Mouse (Mus musculus) CH12F3 (cell line): Measurements from ENCODE around the gene Sde2.
"Not testable (repeated sequence)": the region's sequence is repeated elsewhere in the genome, so short reads cannot be mapped to it uniquely, and the experiment has no call there.

ENCODE experiments used
- in situ Hi-C: fragments of 300-500 bp; cut with MboI; formaldehyde crosslinking; loops from 2 replicates; pipeline ENCODE4 v1.14.3; 2020; ENCODE audit warnings: low sequenced_read_pairs

Gene Sde2

DNA sequence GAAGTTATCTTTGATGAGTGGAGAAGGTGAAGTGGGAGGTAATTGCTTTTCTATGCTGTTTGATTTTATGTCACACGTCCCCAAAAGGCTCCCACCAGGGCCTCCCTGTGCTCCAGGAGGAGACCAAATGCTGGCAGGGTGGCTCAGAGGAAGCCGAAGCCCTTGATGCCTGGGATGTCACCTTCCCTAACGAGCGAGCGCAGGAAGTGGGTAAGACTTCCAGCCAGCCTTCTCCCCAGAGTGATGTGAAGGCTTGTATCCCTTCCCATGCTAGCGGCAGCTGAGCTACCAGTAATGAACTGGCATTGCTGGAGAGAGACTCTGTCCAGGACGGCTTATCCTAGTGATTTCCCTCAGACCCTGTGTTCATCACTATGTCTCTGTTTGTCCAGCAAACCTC lies 32.8 kb downstream of the Sde2 start:
- in situ Hi-C loops = no loop called here

DNA sequence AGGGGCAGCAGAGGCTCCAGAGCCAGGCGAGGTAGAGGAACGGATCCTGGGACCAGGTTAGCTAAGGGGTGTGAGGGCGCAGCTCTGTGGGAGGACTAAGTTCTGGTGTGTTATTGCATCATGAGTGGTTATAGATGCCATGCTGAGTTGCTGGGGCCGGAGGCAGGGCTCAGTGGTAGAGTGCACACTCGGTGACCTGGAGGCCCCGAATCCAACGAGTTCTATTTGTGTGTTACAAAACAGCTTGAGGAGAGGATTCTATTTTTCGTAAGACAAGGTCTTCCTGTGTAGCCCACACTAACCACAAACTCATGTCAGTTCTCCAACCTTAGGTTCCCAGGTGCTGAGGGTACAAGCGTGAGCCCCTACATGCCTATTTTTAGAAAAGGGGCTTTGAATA lies 33.6 kb downstream of the Sde2 start:
- in situ Hi-C loops = no loop called here

DNA sequence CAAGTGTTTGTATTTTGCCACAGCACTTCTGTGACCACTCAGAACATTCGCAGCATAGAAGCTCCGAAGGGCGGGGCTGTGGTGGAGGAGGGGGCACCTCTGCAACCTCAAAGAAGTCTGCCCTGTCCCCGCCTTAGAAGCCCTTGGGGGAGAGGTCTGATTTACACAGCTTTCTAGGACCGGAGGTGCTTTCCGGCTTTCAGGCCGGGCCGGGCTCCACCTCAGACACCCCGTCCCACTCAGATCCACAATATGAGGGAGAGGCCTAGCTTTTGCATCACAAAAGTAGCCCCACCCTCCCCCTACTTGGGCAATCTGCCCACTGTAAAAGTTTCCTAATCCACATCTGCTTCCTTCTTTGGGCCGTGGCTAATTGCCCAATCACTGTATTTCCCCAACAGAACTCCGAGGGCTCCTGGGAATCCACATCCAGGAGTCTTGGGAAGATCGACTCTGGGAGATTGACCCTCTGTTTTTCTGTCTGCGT lies 37.7 kb downstream of the Sde2 start:
- in situ Hi-C loops = no loop called here

DNA sequence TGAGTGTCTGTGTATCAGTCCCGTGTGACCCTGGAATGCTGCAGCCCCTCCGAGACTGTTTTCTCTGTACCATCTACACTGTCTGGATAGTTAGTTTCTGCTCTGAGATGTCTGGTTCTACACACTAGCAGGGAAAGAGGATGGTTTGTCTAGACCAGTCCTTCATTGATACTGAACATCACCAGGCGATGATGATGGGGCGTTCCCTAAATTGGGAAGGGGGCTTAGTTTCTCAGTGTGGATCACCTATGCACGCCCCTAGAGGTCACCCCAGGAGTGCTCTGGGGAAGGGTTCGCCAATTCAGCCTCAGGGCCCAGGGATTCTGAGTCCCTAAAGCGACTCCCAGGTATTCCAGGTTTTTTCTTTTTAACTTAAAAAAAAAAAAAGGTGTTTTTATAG lies 38.2 kb downstream of the Sde2 start:
- in situ Hi-C loops = no loop called here

DNA sequence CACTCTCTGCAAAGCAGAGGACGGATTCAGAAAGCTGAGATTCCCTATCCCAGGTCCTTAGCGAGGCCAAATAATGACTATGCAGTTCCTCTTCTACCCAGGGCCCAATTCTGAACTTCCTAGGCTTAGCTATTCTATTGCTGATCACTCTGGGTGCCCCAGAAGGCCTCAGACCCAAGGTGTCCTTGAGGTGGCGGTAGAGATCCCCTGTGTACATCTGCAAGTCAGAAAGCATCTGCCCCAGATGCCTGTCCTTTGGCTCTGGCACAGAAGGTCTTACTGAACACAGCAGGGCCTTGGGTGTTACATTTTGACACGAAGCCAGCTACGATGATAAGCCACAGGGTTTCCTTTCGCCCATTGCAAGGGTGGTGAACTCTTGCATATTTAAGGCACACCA lies 38.9 kb downstream of the Sde2 start:
- in situ Hi-C loops = no loop called here

DNA sequence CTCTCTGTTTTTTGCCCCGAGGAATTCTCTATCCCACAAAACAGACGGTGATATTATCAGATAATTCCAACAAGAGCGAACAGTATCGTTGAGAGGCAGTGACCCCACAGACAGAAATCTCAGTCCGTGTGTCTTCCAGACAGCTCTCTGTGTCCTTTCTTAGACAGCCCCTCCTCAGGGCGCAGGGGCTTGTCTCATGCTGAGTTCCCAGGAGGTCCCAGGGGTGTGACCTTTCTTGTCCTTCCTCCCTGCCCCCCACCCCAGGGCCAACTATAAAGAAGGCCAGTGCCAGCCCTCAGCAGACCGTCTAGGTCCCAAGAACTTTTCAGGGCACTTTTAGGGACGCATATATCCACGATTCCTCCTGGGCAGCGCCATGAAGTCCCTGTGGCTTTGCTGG lies 41.9 kb downstream of the Sde2 start, which contains the start of gene Lefty2:
Lefty2 (plus strand) TSS at position 301 of the 400 bp plus-strand sequence.
- in situ Hi-C loops = no loop called here

DNA sequence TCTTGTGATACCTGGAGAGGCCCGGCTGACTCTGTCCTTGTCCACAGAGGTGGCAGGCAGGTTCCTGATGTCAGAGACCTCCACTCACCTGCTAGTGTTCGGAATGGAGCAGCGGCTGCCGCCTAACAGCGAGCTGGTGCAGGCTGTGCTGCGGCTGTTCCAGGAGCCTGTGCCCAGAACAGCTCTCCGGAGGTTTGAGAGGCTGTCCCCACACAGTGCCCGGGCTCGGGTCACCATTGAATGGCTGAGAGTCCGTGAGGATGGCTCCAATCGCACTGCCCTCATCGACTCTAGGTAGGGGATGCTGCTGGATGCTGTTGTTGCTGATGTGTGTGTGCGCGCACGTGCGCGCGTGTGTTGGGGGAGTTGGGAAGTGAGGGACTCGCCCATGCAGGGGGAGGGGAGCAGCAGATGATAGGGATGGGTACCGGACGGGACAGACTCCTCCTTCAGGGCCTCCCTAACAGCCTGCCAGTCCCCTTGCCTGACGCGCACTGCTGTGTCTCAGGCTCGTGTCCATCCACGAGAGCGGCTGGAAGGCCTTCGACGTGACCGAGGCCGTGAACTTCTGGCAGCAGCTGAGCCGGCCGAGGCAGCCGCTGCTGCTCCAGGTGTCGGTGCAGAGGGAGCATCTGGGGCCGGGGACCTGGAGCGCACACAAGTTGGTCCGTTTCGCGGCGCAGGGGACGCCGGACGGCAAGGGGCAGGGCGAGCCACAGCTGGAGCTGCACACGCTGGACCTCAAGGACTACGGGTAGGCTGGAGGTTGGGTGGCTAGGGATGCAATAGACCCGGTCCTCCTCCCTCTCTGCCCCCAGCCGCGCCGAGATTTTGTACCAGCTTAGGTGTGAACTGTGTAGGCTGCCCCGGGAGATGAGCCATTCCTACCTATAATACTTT lies 43.4 kb downstream of the Sde2 start:
- in situ Hi-C loops = not testable (repeated sequence)

DNA sequence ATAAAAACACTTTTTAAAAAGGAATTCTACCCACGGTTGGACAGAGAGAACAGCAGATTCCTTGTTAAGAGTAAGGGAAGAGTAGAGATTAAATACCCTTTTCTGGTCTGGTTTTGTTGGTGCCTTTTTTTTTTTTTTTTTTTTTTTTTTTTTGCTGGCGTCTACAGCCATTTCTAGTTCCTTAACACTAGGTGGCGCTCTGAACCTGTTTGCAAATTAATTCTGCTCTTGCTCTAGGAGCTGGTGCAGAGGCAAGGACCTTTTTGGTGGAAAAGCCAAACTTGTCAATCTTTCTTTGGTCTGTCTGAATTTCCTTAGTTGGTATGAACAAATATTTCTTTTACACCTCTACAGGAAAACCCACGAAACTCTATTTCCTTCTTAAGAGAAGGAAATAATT lies 50.2 kb downstream of the Sde2 start:
- in situ Hi-C loops = loop anchor here (5.0 kb wide), 1 partner anchor 71 kb away; no protein-coding TSS in a partner anchor

DNA sequence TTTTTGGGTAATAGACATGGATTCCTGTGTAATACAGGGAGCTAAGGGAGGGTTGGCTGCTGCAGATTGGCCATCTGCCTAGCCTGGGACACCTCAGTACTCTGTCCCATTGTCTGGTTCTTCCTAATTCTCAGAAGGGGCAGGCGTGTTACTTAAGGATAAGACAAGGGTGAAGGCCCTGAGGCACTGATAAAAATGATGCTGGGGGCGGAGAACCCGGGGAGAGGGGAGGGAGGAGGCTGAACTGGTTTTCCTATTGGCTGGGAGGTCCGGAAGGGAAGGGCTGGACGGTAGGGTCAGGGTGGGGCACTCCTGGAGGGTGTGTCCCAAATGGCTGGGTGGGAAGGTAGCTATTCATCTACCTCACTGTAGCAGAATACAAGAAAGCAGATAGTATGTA lies 52.0 kb downstream of the Sde2 start:
- in situ Hi-C loops = loop anchor here (5.0 kb wide), 1 partner anchor 69 kb away; no protein-coding TSS in a partner anchor

DNA sequence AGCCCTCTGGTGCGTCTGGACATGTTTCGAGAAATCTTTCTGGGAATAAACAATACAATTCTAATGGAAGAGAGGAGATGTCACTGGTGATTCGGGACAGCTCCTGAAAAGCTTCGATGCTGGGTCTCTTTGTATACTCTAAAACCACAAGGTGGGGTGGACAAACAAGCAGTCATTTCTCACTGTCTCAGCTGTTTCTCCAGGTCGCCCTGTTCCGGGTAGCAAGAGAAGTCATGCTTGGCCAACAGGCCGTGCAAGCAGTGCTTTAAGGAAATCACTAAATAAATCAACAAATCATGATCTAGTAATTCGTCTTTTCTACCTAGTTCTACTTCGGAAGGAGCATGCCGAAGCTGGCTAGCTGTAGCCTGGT lies 52.7 kb downstream of the Sde2 start:
- in situ Hi-C loops = loop anchor here (5.0 kb wide), 1 partner anchor 69 kb away; no protein-coding TSS in a partner anchor

DNA sequence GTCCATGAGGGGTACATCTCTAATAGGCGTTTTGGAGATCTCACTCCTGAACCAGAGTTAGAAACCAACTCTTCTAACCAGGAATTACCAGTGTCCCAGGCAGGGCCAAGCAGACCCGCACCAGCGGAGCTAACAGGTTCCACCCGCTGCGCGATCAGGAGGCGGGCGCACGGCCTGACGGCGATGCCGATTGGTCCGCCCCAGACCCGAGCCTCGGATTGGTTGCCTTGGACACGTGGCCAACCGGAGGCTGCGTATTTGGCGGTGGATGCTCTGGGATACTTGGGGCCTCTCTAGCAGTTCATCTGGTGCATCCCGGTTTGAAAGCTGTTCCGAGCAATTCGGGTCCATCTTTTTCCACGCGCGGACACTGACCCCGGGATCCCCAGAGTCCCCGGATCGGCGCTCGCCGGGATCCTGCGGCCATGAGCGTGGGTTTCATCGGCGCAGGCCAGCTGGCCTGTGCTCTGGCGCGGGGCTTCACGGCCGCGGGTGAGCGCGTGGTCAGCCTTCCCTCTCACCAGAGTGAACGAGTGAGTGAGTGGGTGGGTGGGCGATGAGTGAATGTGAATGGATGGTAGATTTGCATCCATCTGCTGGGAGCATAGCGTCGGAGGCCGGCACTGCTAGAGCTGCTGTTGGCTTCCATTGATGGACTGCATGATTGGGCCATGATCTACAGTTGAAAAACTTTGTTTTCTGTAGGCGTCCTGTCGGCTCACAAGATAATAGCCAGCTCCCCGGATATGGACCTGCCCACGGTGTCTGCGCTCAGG lies 53.3 kb downstream of the Sde2 start, which contains the start of gene Pycr2:
Pycr2 (plus strand) TSS at position 255 of the 776 bp plus-strand sequence.
- in situ Hi-C loops = loop anchor here (5.0 kb wide), 1 partner anchor 68 kb away; no protein-coding TSS in a partner anchor

DNA sequence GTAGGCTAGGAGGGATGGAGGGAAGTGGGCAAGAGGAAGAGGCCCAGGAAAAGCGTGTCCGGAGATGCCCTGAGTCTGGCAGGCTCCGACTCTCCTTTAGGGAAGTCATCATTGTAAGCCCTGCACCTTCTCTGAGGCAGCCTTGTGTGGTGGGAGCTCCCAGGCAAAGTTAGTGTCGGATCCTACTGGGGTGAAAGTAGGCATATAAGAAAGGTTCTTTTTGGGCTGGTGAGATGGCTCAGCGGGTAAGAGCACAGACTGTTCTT lies 53.8 kb downstream of the Sde2 start:
- in situ Hi-C loops = loop anchor here (5.0 kb wide), 1 partner anchor 68 kb away; no protein-coding TSS in a partner anchor

DNA sequence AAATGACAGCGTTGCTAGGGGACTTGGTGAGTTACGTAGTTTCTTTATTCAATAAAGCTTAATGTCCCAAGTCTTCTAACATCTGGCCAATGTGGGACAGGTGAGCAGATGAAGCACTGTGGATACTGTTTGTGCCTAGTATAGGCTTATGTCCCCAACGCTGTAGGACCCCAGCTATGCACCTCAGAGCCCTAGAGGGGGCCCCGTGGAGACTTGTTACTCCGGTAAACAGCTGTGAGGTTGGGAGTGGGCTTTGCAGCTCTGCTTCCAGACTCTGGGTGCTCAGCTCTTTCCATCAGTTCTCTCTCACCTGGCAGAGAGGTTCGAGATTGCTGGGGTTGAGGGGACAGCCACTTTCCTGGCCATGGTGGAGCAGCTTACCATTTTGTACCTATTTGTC lies 54.4 kb downstream of the Sde2 start:
- in situ Hi-C loops = no loop called here

DNA sequence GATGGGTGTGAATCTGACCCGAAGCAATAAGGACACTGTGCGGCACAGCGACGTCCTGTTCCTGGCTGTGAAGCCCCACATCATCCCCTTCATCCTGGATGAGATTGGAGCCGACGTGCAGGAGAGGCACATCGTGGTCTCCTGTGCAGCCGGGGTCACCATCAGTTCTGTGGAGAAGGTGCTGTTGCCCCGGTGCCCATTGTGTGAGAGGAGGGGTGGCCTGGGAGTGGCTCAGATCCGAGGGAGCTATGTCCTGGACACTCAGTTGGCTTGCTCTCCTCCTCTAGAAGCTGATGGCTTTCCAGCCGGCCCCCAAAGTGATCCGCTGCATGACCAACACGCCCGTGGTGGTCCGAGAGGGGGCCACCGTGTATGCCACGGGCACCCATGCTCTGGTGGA lies 54.9 kb downstream of the Sde2 start:
- in situ Hi-C loops = no loop called here

DNA sequence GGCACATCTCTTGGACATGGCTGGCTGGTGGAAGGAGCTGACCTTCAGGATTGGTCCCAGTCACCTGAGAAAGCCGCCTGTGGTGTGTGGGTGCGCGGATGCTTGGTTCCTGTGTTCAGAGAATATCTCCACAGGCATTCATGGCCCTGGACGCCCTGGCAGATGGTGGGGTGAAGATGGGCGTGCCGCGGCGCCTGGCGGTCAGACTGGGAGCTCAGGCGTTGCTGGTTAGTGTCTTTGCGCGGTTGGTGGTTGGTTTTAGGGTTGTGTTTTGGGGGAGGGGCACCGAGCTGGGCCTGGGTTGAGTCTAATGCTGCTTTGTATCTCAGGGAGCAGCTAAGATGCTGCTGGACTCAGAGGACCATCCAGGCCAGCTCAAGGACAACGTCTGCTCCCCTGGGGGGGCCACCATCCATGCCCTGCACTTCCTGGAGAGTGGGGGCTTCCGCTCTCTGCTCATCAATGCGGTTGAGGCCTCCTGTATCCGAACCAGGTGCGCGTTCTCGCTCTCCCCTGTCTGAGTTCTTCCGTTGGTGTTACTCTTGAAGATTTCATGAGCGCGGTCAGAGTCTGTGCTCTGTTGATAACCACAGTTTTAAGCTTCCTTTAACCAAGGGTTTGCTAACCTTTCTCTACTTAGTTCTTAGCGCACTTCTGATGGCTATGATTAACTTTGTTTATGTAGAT lies 55.7 kb downstream of the Sde2 start:
- in situ Hi-C loops = no loop called here

DNA sequence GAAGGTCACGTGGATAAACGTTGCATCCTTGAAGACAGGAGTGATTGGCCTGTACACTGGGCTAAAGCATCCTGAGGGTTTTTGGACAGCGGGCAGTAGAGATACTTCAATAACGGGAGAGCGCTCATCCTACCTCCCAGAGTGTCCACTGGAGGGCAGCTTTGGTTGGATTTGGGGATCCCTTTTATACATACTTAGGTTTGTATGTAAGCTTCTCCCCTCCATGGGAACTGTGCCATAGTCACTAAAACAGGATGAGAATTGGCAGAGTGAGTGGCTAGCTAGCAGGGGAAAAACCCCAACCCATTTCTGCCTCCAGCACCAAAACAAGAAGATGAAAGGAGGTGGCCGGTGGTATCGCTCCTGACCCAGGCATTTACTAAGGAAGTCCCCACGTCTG lies 60.2 kb downstream of the Sde2 start:
- in situ Hi-C loops = no loop called here

DNA sequence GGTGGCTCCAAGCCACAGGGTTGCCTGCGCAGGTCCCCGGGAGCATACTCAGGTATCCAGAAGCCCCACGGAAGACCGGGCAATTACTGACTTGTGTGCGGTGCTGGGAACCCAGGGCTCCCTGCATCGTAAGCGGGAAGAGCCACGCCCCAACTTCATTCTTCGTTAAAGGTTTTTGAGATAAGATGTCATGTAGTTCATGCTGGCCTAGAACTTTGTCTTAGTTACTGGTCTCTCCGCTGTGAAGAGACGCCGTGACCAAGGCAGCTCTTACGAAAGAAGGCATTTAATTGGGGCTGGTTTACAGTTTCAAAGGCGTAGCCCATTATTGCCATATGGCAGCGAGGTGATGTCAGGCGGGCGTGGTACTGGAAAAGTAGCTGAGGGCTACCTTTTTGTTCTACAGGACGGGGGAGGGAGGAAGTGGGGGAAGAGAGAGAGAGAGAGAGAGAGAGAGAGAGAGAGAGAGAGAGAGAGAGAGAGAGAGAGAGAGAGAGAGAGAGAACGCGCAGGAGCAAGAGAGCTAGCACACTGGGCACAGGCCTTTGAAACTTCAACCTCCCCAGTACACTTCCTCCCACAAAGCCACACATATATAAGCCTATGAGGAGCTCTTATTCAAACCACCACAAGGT lies 60.8 kb downstream of the Sde2 start:
- in situ Hi-C loops = no loop called here

DNA sequence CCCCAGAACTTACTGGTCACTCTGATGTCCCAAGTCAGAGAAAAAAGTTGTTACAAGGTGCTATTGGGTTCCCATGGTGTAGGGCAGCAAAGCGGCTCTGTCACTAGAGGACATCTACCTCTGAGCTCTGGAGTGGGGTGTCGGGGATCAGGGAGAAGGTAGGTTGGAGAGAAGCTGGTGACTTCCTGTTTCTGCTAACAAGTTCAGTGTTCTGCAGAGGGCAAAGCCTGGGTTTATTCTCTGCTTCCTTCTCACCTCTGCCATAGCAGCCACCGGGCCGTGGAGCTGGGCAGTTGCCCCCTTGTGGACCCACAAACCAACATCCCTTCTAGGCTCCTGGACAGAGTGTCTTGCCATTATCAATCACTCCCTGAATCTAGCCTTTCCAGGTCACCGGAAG lies 61.9 kb downstream of the Sde2 start:
- in situ Hi-C loops = no loop called here

DNA sequence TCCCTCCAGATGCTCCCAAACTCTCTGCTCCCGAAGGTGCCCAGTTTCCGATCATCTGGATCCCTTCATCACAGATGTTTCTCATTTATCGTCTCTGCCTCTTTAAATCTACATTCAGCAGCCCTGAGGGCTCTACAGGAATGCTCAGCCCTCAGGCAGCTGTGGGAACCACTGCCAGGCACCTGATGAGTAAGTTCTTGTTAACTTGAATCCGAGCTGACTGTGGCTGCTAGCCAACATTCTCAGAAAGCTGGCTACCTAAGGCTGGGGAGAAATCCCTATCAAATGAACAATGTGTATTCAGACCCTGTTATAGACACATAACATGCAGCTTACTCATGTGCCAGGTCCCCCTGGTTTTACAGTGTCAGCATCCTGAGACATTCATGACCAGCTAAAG lies 62.9 kb downstream of the Sde2 start:
- in situ Hi-C loops = no loop called here

DNA sequence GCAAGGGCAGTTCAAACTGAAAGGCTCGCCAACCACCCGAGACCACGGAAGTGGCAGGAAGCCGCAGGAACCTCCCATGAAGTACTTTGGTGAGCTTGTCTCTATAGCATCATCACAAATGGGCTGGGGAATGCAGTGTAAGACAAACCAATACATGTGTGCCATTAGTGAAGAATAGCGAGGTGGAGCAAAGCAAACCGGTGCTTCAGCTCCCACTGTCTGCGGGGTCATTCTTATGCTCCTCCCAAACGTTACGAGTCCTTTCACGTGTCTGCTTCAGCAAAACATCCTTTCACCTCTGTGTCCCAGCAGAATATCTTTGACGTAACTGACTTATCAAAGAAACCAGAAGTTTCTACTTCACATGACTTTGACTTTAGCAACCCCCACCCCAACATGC lies 65.5 kb downstream of the Sde2 start:
- in situ Hi-C loops = no loop called here

DNA sequence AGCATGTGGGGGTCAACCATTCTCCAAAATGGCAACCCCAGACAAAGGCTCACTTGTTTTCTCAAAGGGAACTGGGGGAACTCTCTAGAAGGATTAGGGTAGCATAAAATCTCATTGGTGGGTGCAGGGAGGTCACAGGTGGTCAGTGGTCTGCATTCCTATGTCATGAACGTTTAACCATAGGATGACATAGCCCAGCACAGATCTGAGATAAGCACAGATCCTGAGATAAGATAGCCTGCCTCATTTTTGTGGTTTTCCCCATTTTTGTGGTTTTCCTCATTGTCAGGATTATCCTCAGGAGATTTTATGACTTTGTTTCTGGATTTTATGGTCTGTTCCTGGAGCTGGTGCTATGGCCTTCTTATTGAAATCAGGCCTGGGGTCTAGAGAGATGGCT lies 66.1 kb downstream of the Sde2 start:
- in situ Hi-C loops = no loop called here
